Mouse (Mus musculus) frontal cortex, adult 2 months (tissue): Measurements from ENCODE around the gene Lck. TPM values are rescaled to one million over a fixed set of nuclear protein-coding genes. Genes with fewer than 3 reads are reported as not detected.
A peak's percentile ranks its signal among the peaks of the same experiment; 100 is the strongest.
"Not testable (repeated sequence)": the region's sequence is repeated elsewhere in the genome, so short reads cannot be mapped to it uniquely, and the experiment has no call there.

ENCODE experiments used
- DNase-seq, 2 experiments: peaks; one replicate each; pipeline ENCODE4 v3.0.0; 2022; ENCODE audit warnings: low spot score in 1 of 2; ENCODE audit errors: extremely low spot score in 1 of 2
- polyA plus RNA-seq: library from polyadenylated mRNA; depleted of rRNA; stranded (reverse); fragments of >200 nt; gene quantifications from 2 replicates; pipeline ENCODE4 v1.2.3, GENCODE M21; 2012

Gene Lck
- polyA plus RNA-seq, 1 experiment = 3.9 TPM

- DNase-seq = peak; percentile 41 to 83
Measured at GRCm38 (mm10) chr4:129556532-129557223, 16.8 kb downstream of the Lck start.

- DNase-seq = no peak
Measured at GRCm38 (mm10) chr4:129555862-129556531, 17.4 kb downstream of the Lck start.

- peak in 1 of 2 experiments; percentile 57 for DNase-seq
Measured at GRCm38 (mm10) chr4:129555421-129555861, 18.0 kb downstream of the Lck start.

GRCm38 (mm10) chr4:129554512-129554911 lies 18.9 kb downstream of the Lck start:
- DNase-seq = not testable (repeated sequence)

- no peak for DNase-seq
Measured at GRCm38 (mm10) chr4:129550295-129550694, 23.1 kb downstream of the Lck start.

GRCm38 (mm10) chr4:129549306-129549705 lies 24.1 kb downstream of the Lck start:
- DNase-seq = peak in 1 of 2 experiments; percentile 30

GRCm38 (mm10) chr4:129547631-129548030 lies 25.8 kb downstream of the Lck start:
- DNase-seq = not testable (repeated sequence)

GRCm38 (mm10) chr4:129544106-129544505 lies 29.3 kb downstream of the Lck start:
- no peak for DNase-seq

GRCm38 (mm10) chr4:129542592-129543141 lies 30.8 kb downstream of the Lck start, which contains the start of gene Hdac1:
TSS of gene Hdac1 (minus strand) at chr4:129542713.
- DNase-seq = peak; percentile 94 to 95

- DNase-seq = peak in 1 of 2 experiments; percentile 17
Measured at GRCm38 (mm10) chr4:129541868-129542591, 31.4 kb downstream of the Lck start.

GRCm38 (mm10) chr4:129540012-129540411 lies 33.4 kb downstream of the Lck start:
- no peak for DNase-seq

- DNase-seq = not testable (repeated sequence)
Measured at GRCm38 (mm10) chr4:129528901-129529300, 44.5 kb downstream of the Lck start.

- no peak for DNase-seq
Measured at GRCm38 (mm10) chr4:129525889-129526288, 47.6 kb downstream of the Lck start.

GRCm38 (mm10) chr4:129525338-129525737 lies 48.1 kb downstream of the Lck start:
- no peak for DNase-seq

GRCm38 (mm10) chr4:129518519-129518918 lies 54.9 kb downstream of the Lck start:
- DNase-seq = no peak

GRCm38 (mm10) chr4:129516925-129517324 lies 56.5 kb downstream of the Lck start:
- DNase-seq = no peak

GRCm38 (mm10) chr4:129514300-129514898 lies 59.0 kb downstream of the Lck start:
- DNase-seq = peak in 1 of 2 experiments; percentile 34

- no peak for DNase-seq
Measured at GRCm38 (mm10) chr4:129513891-129514290, 59.5 kb downstream of the Lck start.

- DNase-seq = peak in 1 of 2 experiments; percentile 74
Measured at GRCm38 (mm10) chr4:129513086-129513767, 60.2 kb downstream of the Lck start, which contains the start of gene Marcksl1. TSS of gene Marcksl1 (plus strand) at chr4:129513581.
